In genomic region chr16:48993559-48994342, GRCm38 (mm10) we compare ENCODE assay signal across 8 mouse cellular contexts. TPM values are rescaled to one million over a fixed set of nuclear protein-coding genes. Genes with fewer than 3 reads are reported as not detected.
DNase-seq lines count a peak whose midpoint lies in the region; ATAC-seq and TF ChIP-seq lines count a peak whose summit lies in the region.

TSS of gene Dzip3 (minus strand) at chr16:48994165.
TSS of gene Cip2a (plus strand) at chr16:48994185.

- peak; percentile 98 for TF ChIP-seq POLR2A in brain, embryonic 14.5 days (IDR thresholded peaks at IDR 0.05; ENCODE audit: borderline replicate concordance, extremely low read depth, insufficient read depth, insufficient read length, poor library complexity, severe bottlenecking)

- H3K4me2 ChIP-seq in heart, embryonic 13.5 days: peak within 1 kb of the TSS; percentile 83
- peak within 1 kb of the TSS; percentile 72 for H3K4me2 ChIP-seq in liver, embryonic 12.5 days
- H3K4me2 ChIP-seq in stomach, embryonic 15.5 days: peak within 1 kb of the TSS; percentile 71

- H3K4me3 ChIP-seq in C2C12 (ENCODE audit: insufficient read depth, poor library complexity, severe bottlenecking): peak within 1 kb of the TSS; percentile 83
- peak within 1 kb of the TSS; percentile 79 for H3K4me3 ChIP-seq in erythroblast, embryonic 14.5 days (replicated peaks)
- peak within 1 kb of the TSS; percentile 94 for H3K4me3 ChIP-seq in heart, embryonic 13.5 days
- H3K4me3 ChIP-seq in liver, embryonic 12.5 days: peak within 1 kb of the TSS; percentile 97
- H3K4me3 ChIP-seq in stomach, embryonic 15.5 days (replicated peaks): peak within 1 kb of the TSS; percentile 93

- H3K4me1 ChIP-seq in erythroblast, embryonic 14.5 days (ENCODE audit: control insufficient read depth): peaks cover 23% of the 10 kb centered on the region
- peaks cover 23% of the 10 kb centered on the region for H3K4me1 ChIP-seq in heart, embryonic 13.5 days
- H3K4me1 ChIP-seq in liver, embryonic 12.5 days: peaks cover 22% of the 10 kb centered on the region
- peaks cover 11% of the 10 kb centered on the region for H3K4me1 ChIP-seq in stomach, embryonic 15.5 days

- WGBS in heart, embryonic 13.5 days: under 1% methylated on average over 74 of the region's 74 CpGs
- under 1% methylated on average over 74 of the region's 74 CpGs for WGBS in liver, embryonic 12.5 days (ENCODE audit: insufficient replicate concordance)
- under 1% methylated on average over 73 of the region's 74 CpGs for WGBS in stomach, embryonic 15.5 days

- DNase-seq in brain, embryonic 14.5 days (ENCODE audit: low read depth): peak; percentile 99
- peak; percentile 94 for DNase-seq in kidney, postnatal 10 days
- DNase-seq in natural killer cell, adult 2 months (ENCODE audit: low spot score in 2 of 2): peak; percentile 82 to 84

- no peaks in the 10 kb centered on the region for H3K27me3 ChIP-seq in C2C12 (ENCODE audit: control insufficient read depth, insufficient read depth, insufficient read length)
- H3K27me3 ChIP-seq in erythroblast, embryonic 14.5 days (ENCODE audit: control insufficient read depth): no peaks in the 10 kb centered on the region
- H3K27me3 ChIP-seq in heart, embryonic 13.5 days (replicated peaks): no peaks in the 10 kb centered on the region
- no peaks in the 10 kb centered on the region for H3K27me3 ChIP-seq in liver, embryonic 12.5 days (replicated peaks)
- H3K27me3 ChIP-seq in stomach, embryonic 15.5 days (replicated peaks): no peaks in the 10 kb centered on the region

- peak within 1 kb of the TSS; percentile 95 for H3K27ac ChIP-seq in heart, embryonic 13.5 days (replicated peaks)
- peak within 1 kb of the TSS; percentile 90 for H3K27ac ChIP-seq in liver, embryonic 12.5 days
- peak within 1 kb of the TSS; percentile 92 for H3K27ac ChIP-seq in stomach, embryonic 15.5 days

- H3K9ac ChIP-seq in heart, embryonic 13.5 days: peak within 1 kb of the TSS; percentile 99
- peak within 1 kb of the TSS; percentile 98 for H3K9ac ChIP-seq in liver, embryonic 12.5 days
- H3K9ac ChIP-seq in stomach, embryonic 15.5 days: peak within 1 kb of the TSS; percentile 93

- H3ac ChIP-seq in C2C12 (ENCODE audit: control insufficient read depth, insufficient read length, low read depth): peak within 1 kb of the TSS; percentile 99

- peaks cover 15% of the 10 kb centered on the region for H3K36me3 ChIP-seq in C2C12 (ENCODE audit: control insufficient read depth, insufficient read depth)
- H3K36me3 ChIP-seq in erythroblast, embryonic 14.5 days (ENCODE audit: control insufficient read depth): peaks cover 36% of the 10 kb centered on the region
- peaks cover 11% of the 10 kb centered on the region for H3K36me3 ChIP-seq in heart, embryonic 13.5 days
- peaks cover 19% of the 10 kb centered on the region for H3K36me3 ChIP-seq in liver, embryonic 12.5 days
- no peaks in the 10 kb centered on the region for H3K36me3 ChIP-seq in stomach, embryonic 15.5 days

- H3K79me2 ChIP-seq in C2C12 (ENCODE audit: control insufficient read depth, insufficient read depth): peaks cover 87% of the 10 kb centered on the region

- peaks cover 60% of the 10 kb centered on the region for H3K79me3 ChIP-seq in C2C12 (ENCODE audit: low read depth)

- peaks cover 3% of the 10 kb centered on the region for H3K9me3 ChIP-seq in erythroblast, embryonic 14.5 days (ENCODE audit: control insufficient read depth, low read length)
- no peaks in the 10 kb centered on the region for H3K9me3 ChIP-seq in heart, embryonic 13.5 days
- H3K9me3 ChIP-seq in liver, embryonic 12.5 days (replicated peaks): no peaks in the 10 kb centered on the region
- no peaks in the 10 kb centered on the region for H3K9me3 ChIP-seq in stomach, embryonic 15.5 days

- ATAC-seq in heart, embryonic 13.5 days (ENCODE audit: extremely low read depth, insufficient number of reproducible peaks, low FRiP score, low TSS enrichment): peak; percentile 93
- ATAC-seq in liver, embryonic 12.5 days: peak; percentile 96
- peak; percentile 98 for ATAC-seq in stomach, embryonic 15.5 days (ENCODE audit: insufficient read depth, low FRiP score, low read depth)

- no peak for TF ChIP-seq CTCF in C2C12 (IDR thresholded peaks at IDR 0.05; ENCODE audit: control insufficient read depth, insufficient read depth, insufficient read length)
- TF ChIP-seq CTCF in brain, embryonic 14.5 days (IDR thresholded peaks at IDR 0.05; ENCODE audit: borderline replicate concordance, extremely low read depth, insufficient read depth, insufficient read length): 0 out of 2 replicates have a peak, but pooled peaks have one; percentile 3

TF ChIP-seq in C2C12, 6 proteins besides CTCF, POLR2A, EP300 and RAD21:
- no peak for TF ChIP-seq MYOD1 (IDR thresholded peaks at IDR 0.05; ENCODE audit: control insufficient read depth, insufficient read length, low read depth)
- no peak for TF ChIP-seq CEBPB (IDR thresholded peaks at IDR 0.05; ENCODE audit: low read depth)
- no peak for TF ChIP-seq USF1 (IDR thresholded peaks at IDR 0.05; ENCODE audit: low read depth)
- peak; percentile 10 for TF ChIP-seq MAX (IDR thresholded peaks at IDR 0.05)
- no peak for TF ChIP-seq MYOG (IDR thresholded peaks at IDR 0.05; ENCODE audit: control insufficient read depth, extremely low read depth, insufficient read length)

RNA-seq across cellular contexts. Expression of gene Dzip3, which starts in this region (rescaled TPM):
- 3.3 TPM for polyA plus RNA-seq in C2C12 (2012; fragmentation: generic; extraction: Trizol)
- polyA plus RNA-seq in brain, embryonic 14.5 days (2012; rRNA removed): 92.6 and 94.8 TPM in 2 replicates
- polyA plus RNA-seq in erythroblast, embryonic 14.5 days (2012): 0.12 and 0.16 TPM in 2 replicates
- 17.8 and 18.3 TPM in 2 replicates for polyA plus RNA-seq in heart, embryonic 13.5 days (2015; fragmentation: Nextera tagmentation; extraction: Ambion mirVana)
- polyA plus RNA-seq in liver, embryonic 12.5 days (2016; fragmentation: Nextera tagmentation; extraction: Ambion mirVana): 11.4 and 12.3 TPM in 2 replicates
- polyA plus RNA-seq in stomach, embryonic 15.5 days (2015; fragmentation: Nextera tagmentation; extraction: Ambion mirVana): 21.4 and 23.3 TPM in 2 replicates

RNA-seq across cellular contexts. Expression of gene Cip2a, which starts in this region (rescaled TPM):
- 12.6 TPM for polyA plus RNA-seq in C2C12 (2012; fragmentation: generic; extraction: Trizol)
- polyA plus RNA-seq in brain, embryonic 14.5 days (2012; rRNA removed): 15.0 and 23.6 TPM in 2 replicates
- 0.44 and 0.61 TPM in 2 replicates for polyA plus RNA-seq in erythroblast, embryonic 14.5 days (2012)
- 20.4 and 21.4 TPM in 2 replicates for polyA plus RNA-seq in heart, embryonic 13.5 days (2015; fragmentation: Nextera tagmentation; extraction: Ambion mirVana)
- polyA plus RNA-seq in liver, embryonic 12.5 days (2016; fragmentation: Nextera tagmentation; extraction: Ambion mirVana): 24.1 and 24.7 TPM in 2 replicates
- polyA plus RNA-seq in stomach, embryonic 15.5 days (2015; fragmentation: Nextera tagmentation; extraction: Ambion mirVana): 24.1 and 25.0 TPM in 2 replicates

Comparison
In these comparisons a context has a peak if more than half of its experiments do, and no peak if none do; other contexts are left out.
1. Peak in every context shown above with its lines: DNase-seq, ATAC-seq, H3K4me3 ChIP-seq and H3K27ac ChIP-seq.